Mouse (Mus musculus) ES-E14 (cell line): ENCODE measurements around the gene Ntrk2.

Experiments
- CHD2 ChIP-seq: IDR thresholded peaks from 2 replicates; pipeline ENCODE4 v1.6.1; 2014; ENCODE audit warnings: mild to moderate bottlenecking, low read depth, low read length, inconsistent platforms
- HCFC1 ChIP-seq: IDR thresholded peaks from 2 replicates; pipeline ENCODE4 v1.6.1; 2012; ENCODE audit warnings: low read length, inconsistent platforms, borderline replicate concordance; ENCODE audit not compliant: insufficient read depth
- ZNF384 ChIP-seq: IDR thresholded peaks from 2 replicates; pipeline ENCODE4 v1.6.1; 2012; ENCODE audit warnings: low read depth, low read length, inconsistent platforms

GRCm38 (mm10) chr13:58786476-58786875 is 19.9 kb upstream of the Ntrk2 start:
- no peak for TF ChIP-seq HCFC1
- no peak for TF ChIP-seq CHD2
- TF ChIP-seq ZNF384: no peak
